Mouse (Mus musculus): ENCODE data around the gene Mak.
A peak's percentile ranks its signal among the peaks of the same experiment; 100 is the strongest.

Gene Mak

DNA sequence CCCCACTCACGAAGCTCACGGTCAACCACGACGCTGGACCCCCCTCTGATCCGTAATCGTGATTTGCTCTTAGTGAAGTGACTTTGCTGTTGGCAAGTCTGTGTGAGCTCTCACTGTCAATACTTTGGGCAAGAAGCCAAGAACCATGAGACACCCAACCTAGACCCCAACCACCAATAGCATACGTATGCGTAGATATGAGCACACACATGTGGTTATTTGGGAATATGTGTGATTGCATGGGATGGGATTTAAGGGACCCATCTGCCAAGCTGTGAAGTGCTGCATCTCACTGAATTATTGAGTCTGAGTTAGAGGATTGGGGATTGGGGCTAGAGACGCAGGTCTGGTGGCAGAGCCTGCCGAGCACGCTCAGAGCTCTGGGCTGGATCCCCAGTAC lies 7.9 kb downstream of the Mak start:
- no peak for DNase-seq (ENCODE audit: low read depth)

DNA sequence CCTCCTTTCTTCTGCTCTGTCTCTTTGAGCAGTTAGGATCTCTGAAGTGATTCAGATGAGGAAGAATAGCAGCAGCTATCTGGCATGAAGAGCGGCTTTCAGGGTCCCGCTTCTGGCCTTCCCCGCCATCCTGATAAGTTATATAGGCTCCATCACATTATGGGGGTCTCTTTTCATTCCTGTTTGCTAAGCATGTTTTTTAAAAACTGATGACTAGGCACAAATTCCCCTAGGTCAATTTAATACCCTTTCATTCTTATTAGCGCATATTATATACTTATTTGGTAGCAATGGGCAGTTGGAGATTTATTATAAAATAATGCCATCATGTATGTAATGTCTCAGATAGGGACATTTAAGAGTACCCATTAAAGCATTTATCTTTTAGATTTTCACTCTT lies 11.9 kb downstream of the Mak start:
- DNase-seq (ENCODE audit: low read depth) = no peak

DNA sequence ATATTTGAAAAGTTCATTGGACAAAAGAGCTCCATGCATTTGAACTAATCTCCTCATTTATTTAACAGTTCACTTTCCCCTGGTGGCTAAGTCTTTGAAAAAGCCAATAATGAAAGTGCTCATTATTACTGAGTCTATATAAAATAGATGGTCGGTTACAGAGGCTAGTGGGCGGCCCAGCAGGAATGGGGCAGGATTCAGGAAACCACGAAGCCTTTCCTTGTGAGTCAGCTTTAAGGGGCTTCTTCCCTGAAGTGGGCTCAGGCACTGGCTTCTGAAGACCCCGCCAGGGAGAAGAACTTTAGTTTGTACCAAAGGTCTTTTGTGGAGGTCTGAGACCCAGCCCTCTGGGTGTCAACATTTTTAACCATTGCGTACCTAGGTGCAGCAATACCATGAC lies 27.5 kb downstream of the Mak start:
- DNase-seq (ENCODE audit: low read depth) = no peak

DNA sequence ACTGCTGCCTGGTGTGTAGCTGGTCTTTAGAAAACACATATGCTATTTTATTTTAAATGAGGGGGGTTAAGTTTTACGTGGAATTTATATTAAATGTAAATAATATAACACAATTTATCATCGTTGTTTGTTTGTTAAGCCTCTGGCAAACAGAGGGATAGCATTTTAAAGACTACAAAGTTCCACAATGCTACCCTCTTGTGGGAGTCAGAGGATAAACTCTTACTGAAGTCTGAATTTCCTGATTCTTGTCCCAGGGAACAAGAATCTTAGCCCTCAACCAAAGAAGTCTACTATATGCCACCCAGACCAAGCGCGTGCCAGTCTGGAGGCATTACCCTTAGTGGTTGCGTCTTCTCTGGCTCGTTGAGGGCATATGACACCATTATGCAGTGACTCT lies 32.2 kb downstream of the Mak start:
- no peak for DNase-seq (ENCODE audit: low read depth)

DNA sequence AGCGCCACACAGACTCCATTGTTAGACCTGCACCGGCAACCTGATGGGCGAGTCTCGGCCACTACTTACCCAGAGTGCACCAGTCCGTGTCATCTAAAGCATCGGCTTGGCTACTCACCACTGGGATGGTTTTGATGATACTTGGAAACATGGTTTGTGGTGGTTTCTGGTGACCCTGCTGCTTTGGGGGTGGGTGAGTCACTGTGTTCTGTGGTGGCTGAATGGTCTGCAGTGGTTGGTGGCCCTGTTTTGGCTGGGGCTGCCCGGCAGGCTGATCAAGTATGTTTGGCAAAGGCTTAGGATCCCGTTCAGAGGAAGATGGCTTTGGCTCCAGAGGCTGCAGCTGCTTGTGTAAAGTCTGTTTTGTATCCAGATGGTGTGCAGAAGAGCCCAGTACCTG lies 33.6 kb downstream of the Mak start:
- no peak for DNase-seq (ENCODE audit: low read depth)

DNA sequence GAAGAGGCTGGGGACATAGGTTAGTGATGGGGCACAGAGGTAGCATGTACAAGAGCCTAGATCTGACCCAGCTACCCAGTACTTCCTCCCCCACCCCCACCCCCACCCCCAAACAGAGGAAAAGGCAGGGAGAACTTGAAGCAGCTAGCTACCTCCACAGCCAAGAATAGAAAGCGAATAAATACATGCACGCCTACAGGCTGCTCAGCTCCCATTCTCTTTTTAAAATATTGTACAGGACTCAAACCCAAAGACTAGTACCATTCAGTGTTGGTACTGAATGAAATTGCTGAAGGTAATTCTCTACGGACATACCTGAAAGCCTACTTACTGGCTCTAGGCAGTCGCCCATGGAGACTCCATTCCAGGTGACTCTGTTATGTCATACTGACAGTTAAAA lies 37.0 kb downstream of the Mak start:
- DNase-seq (ENCODE audit: low read depth) = no peak

DNA sequence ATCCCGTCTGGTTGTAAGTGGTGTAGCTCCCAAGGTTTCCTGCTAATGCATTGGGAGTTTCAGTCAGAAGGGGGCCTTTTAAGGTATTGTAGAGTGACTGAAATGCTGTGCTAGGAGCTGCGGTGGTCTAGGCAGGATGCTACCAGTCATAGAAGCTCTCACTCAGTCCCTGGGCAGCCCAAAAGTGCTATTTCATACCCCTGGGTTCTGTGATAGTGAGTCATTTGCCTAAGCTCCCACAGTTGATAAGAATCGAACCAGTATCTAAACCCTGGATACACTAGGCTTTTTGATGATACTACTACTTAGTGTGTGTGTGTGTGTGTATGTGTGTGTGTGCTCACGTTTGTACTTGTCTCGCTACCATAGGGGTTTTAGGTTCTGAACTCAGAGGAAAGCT lies 49.4 kb downstream of the Mak start:
- DNase-seq (ENCODE audit: low read depth) = no peak

DNA sequence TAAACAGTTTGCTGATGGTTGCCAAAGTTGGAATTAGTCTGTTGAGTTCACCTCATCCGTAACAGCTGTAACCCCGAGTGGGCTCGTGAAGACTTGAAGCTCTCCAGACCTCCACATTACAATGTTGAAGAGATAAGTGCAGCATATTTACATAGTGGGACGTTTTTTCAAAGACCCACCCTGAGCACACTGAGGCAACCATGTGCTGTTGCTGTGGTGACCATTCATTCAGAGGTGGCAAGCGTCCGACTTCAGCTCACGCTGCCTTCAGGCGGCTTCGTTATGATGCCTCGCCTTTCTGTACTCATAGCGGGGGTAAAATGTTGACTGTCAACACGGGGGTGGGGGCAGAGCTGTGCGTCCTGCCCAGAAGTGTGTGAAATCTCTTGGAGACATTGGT lies 57.4 kb downstream of the Mak start:
- DNase-seq (ENCODE audit: low read depth) = no peak

DNA sequence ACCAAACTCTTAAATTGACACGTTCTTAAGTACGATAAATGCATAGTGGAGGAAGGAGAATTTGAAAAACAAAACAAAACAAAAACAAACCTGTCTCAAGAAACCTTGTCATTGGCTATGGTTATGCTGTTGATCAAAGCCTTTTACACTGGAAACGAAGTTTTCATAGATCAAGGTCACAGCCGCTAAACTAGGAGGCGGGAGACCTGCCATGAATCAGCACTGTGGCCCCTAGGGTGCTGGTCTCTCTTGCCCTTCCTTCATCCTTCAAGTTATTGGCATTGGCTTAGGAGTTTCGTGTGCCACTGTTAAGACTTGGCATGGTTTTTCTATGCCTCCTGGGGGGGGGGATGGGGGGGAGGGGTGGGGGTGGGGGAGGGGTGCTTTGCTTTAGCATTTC lies 57.9 kb downstream of the Mak start:
- DNase-seq (ENCODE audit: low read depth) = no peak

DNA sequence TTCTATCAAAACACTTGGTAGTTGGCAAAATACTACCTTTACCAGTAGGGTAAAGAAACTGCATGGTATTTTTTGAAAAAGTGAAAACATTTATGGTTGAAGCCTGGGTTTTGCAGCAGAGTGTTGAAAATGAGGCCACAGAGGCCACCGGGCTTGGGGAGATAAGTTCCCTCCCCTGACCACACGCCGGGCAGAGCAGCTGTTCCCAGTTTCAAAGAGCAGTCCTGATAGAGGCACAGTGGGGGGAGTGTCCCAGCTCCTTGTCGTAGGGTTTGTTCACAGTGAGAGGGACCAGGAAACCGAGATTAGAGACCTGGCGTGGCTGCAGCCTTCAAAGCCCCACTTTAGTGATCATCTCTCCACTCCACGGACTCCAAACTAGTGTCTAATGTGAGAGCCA lies 59.0 kb downstream of the Mak start:
- DNase-seq (ENCODE audit: low read depth) = no peak

DNA sequence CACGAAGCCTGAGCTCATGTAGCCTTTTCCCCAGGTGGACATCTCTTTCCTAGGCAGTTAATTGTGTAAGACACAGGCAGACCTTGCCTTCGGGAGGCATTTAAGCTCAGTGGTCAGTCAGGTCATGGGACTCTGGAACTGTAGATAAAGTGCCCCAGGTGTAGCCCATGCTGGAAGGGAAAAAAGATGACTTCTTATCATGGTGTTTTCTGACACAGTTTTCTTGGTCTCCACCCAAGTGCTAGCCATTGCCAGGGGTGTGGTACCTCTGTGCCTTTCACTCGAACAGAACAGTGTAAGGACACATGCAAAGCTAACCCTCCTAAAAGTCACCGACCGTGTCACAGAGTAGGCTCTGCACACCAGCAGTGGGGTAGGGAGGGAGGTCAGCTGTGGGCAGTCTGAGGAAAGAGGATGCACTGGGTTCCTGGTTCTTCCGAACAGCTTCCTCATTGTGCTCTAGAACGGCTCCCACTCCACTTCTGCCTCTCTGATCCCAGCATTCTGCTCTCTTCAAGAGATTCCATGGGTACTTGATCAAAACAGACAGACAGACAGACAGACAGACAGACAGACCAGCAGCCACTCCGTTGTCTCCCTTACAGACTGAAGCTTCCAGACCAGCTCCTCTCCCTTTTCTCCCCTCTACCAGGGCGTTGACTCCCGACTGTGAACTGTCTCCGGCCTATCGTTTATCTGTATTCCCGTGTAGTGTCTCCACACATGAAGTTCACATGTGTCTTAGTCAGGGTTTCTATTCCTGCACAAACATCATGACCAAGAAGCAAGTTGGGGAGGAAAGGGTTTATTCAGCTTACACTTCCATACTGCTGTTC lies 60.5 kb downstream of the Mak start:
- no peak for DNase-seq (ENCODE audit: low read depth)

DNA sequence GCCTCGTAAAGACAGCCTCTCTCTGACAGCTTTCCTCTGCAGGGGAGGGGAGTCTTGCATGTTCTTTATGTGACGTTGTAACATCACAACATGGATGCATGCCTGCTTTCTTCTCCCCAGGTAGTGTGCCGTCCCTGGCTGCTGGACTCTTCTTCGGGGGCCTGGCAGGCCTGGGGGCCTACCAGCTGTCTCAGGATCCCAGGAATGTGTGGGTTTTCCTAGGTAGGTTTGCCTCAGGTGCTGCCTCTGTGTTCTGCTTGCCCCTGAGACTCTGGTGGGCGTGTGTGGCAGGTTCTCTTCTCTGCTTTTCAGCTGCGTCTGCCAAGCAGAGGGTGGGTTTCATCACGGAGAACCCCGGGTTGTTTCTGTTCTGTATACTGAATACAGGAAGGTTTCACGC lies 61.3 kb downstream of the Mak start:
- DNase-seq (ENCODE audit: low read depth) = no peak

DNA sequence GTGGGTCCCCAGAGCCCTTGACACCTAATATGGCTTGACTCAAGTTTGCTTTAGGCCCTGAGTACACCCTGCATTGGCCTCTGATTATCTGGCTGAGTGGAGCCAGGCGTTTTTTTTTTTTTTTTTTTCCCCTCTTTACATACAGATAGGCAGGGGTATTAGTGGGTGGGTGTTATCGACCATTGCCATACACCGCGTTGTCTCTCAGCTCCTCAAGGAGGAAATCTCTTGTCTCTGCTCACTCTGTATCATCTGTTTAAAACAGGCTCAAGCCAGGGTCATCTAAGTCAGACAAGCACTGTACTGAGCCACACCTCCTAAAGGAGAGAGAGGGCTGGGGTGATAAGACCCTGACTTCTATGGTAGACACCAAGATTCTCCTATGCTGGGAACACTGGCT lies 61.7 kb downstream of the Mak start:
- no peak for DNase-seq (ENCODE audit: low read depth)

DNA sequence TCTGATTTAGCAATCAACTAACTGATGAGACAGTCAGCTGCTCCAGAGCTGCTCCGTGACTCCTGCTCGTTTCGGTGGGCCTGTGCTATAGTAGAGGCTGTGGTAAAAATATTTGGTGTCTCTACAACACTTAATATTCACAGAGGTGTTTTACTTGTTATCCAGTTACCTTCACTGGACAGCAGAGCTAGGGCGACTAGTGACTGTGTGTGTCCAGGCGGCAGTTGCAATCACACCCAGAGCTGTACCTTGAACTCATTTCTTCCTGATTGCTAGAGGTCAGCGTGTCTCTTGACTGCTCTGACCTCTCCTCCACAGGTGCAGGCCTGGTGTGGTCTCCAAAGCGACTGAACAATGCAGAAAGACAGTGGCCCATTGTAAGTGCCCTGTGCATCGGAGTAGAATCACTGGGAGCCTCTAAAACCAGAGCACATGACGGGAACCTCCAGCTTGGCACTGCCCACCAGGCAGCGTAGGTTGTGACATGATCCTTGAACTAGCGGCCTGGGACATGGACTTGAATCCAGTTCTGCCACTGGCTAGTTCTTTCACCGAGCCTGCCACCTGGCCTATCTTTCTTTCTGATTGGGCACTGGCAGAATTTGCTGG lies 62.6 kb downstream of the Mak start:
- no peak for DNase-seq (ENCODE audit: low read depth)

DNA sequence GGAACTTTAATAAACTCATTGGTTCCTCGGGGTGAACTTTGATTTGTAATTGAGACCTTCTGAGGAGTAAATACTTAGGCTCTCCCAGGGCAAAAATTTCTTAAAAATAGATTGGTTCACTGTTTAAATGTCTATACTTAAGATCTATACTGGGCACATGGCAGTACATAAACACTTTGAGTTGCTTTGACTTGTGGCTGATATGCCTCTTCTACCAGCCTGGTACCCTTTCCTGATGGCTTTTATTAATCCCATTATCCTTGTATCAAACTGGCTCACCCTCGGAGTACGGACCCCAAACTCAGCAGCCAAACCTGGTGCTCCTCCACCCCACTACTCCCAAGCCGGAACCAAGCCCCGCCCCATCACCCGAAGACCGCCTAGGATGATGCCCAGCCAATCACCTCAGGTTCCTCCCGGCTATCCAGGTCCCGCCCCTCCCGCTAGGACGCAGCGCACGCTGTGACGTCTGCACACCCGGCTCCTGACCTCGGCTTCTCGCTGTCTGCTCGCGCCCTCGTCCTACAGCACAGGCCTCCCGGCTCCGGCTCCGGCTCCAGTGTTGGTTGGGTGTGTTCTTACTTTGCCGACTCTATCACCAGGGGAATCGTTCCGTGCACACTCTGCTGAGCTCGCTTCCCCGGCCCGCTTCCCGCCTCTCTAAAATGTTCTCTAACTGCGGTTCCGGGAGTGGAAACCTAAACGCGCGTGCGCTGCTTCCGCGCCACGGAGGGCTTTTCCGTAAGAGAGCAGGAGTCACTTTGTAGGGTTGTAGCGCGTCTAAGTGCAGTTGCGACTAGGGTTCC lies 63.5 kb downstream of the Mak start, which contains the start of gene Tmem14c:
Gene Tmem14c, plus strand, starts transcription at position 464 of the 806 bp plus-strand sequence.
- peak; percentile 80 for DNase-seq (ENCODE audit: low read depth)

DNA sequence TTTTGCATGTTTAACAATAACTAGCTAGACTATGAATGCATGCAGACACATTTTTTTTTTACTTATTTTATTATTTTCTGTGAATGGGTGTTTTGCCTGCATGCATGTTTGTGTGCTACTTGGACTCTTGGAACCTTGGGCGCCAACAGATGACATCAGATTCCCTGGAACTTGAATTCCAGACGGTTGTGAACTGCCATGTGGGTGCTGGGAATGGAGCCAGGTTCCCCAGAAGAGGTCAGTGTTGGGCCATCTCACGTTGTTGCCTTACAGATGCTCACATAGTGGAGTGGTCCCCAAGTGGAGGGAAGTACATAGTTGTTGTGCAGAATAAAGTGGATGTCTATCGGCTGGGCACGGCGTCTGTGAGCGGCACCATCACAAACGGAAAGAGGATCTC lies 70.6 kb downstream of the Mak start:
- DNase-seq (ENCODE audit: low read depth) = no peak

DNA sequence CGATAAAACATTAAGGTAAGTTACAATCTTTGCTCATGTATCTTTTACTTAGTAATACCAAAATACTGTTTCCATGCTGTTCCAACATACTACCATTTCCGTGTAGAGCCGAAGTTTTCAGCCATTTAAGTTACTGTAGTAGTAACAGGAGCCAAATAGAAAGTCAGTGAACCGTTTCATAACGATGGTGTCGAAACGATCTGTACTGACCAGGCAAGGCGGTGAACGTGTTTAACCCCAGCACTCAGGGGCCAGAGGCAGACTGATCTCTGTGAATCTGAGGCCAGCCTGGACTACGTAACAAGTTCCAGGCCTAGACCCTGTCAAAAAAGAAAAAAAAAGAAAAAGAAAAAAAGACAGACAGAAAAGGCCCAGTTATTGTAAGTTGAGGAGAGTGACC lies 71.2 kb downstream of the Mak start:
- DNase-seq (ENCODE audit: low read depth) = no peak

DNA sequence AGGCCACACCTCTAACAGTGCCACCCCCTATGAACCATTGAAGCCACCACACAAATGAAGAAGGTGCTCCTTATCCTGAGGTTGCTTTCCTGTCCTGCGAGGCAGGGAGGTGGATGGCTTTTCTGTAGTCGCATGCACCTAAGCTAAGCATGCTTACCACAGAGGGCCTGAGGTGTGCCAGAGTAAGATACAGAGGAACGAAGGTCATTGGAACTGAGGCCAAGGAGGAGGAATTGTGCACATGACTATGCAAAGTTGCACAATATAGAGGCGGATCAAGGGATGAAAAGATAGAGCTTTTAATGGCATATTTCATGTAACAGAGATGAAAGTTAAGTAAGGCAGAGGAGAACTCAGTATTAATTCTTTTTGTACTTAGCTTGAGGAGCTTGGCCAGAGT lies 73.3 kb downstream of the Mak start:
- DNase-seq (ENCODE audit: low read depth) = no peak

DNA sequence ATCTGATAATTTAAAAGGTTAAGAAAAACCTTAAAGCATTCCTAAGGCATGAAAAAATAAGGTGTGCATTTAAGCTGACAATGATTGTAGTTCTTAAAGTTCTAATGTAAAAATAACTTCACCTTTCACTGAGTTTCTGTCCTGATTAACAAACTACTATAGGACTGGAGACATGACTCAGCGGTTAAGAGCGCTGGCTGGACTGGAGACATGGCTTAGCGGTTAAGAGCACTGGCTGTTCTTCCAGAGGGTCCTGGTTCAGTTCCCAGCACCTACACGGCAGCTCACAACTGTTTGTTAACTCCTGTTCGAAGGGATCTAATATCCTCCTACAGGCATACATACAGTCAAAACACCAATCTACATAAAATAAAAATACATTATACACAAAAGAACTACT lies 77.5 kb downstream of the Mak start:
- no peak for DNase-seq (ENCODE audit: low read depth)

DNA sequence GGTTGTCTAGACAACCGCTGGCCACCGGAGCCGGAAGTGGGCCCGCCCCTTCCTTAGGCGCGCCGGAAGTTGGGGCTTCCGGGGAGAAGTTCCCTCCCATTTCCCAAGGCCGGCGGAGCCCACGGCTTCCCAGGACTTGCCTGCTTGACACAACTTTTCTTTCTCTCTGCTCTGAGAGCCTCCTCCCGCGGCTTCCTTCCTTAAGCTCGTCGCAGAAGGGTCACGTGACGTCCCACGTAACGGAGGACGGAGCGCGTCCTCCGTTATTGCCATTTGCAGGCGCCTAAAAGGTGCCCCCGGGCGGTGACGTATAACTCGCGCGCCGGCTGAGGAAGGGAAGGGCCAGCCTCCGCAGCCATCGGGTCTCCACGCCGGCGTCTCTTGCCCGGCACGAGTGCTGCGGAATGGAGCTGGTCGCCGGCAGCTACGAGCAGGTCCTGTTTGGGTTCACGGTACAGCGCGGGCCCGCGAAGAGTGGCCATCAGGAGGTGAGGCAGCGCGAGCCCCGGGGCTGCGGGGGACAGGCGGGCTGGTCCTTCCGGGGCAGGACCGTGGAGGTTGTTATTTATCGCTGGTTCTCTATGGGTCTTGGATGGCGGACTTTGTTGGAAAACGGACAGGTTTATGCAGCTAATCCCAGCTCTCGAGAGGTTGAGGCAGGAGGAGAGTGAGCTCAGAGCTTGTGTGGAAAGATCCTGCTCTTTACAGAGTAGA lies 78.4 kb downstream of the Mak start, which contains the start of gene Pak1ip1:
Gene Pak1ip1, plus strand, starts transcription at position 98 of the 714 bp plus-strand sequence.
- DNase-seq (ENCODE audit: low read depth) = peak; percentile 93

DNA sequence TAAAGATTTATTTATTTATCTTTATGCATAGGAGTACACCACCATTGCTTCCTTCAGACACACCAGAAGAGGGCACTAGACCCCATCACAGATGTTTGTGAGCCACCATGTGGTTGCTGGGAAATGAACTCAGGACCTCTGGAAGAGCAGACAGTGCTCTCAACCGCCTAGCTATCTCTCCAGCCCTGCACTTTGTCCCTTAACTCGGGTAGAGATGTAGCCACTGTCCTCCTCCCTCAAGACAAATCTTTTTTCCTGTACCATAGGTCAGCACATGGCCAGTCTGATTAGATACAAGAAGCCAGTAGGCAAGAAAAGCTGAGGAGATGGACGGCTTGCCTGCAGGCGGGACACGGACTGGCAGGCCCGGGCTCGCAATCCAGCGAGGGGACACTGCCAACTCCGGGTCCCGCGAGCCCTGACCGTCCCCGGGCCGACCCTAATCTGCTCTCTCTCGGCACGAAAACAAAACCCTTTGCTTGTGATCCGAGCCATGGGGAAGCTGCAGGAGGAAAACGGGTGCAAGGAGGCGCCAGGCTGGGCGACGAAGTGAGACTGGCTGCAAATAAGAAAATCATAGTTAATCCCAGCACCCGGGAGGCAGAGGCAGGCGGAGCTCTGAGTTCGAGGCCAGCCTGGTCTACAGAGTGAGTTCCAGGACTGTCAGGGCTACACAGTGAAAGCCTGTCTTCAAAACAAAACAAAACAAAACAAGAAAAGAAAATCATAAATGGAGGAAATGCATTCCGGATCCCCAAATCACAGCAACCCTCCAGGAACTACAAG lies 79.2 kb downstream of the Mak start:
- DNase-seq (ENCODE audit: low read depth) = no peak
